Mouse (Mus musculus): ENCODE data around the gene Nicn1.

DNA sequence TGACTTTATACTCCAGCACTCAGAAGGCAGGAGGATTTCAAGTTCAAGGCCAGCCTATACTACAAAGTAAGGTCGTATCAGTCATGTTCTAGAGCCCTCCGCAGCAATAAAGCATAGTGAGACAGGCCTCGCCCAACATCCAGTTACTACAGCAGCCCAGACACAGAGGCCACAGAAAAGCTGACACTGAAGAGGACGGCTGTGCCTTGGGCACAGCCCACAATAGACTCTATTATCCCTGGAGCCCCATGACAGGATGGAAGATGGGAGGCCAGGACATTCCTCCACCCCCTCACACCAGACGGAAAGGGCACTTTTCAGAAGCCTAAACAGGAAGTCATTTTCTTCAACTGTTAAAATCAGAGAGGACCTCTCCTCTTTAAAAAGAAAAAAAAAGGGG, 41.3 kb upstream of the Nicn1 start:
- TF ChIP-seq CTCF (IDR thresholded peaks at IDR 0.05; ENCODE audit: extremely low read depth, insufficient read depth, insufficient read length, insufficient replicate concordance) (no peak), POLR2A (IDR thresholded peaks at IDR 0.05; ENCODE audit: low read depth, low read length) (no peak)
